In the genomic region with DNA sequence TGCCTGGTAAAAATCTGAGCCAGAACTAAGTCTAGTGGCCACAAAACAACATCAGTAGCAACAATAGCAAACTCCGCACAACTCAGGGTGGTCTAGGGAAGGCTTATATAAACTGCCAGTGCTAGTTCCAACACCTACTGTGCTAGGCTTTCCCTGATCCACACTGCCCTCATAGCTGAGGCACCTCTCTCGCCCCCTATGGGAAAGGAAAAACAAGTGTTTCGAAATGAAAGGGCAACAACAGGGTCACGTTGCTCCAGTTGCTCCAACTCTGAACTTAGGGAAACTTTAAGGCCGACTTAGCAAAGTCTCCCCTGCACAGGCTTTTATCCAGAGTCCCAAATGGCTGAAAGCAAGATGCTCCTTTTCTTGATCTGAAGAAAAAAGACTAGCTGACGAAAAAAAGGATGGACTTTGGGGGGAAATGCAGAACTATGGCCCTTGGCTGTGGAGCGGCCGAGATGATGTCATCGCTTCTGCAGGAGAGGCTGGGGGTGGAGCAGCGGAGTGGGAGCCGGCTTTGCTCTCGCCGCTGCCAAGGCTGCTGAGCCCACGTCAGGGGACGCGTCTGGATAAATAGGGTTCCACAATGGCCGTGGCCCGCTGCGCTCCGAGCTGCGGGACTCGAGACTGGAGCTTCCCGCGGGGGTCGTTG, we compare ENCODE assay signal across 8 mouse cellular contexts. TPM values are rescaled to one million over a fixed set of nuclear protein-coding genes. Genes with fewer than 3 reads are reported as not detected.
DNase-seq lines count a peak whose midpoint lies in the region; ATAC-seq and TF ChIP-seq lines count a peak whose summit lies in the region.

Gene Sfrp4 (plus strand): TSS at position 532 of the 655 bp plus-strand sequence.

- peaks cover 17% of the 10 kb centered on the region for H3K27me3 ChIP-seq in intestine, postnatal 0 days (replicated peaks; ENCODE audit: control insufficient read depth, insufficient read depth, low read length)
- H3K27me3 ChIP-seq in neural tube, embryonic 14.5 days (ENCODE audit: control insufficient read depth, insufficient read depth, low read length): peaks cover 3% of the 10 kb centered on the region; the same call in 1 of the 2 replicates

- WGBS in intestine, postnatal 0 days: 4% methylated on average over 25 of the region's 25 CpGs
- 2% methylated on average over 25 of the region's 25 CpGs for WGBS in neural tube, embryonic 14.5 days

- H3K4me3 ChIP-seq in intestine, postnatal 0 days (ENCODE audit: low read depth, low read length): peak within 1 kb of the TSS; percentile 41
- peak within 1 kb of the TSS; percentile 47 for H3K4me3 ChIP-seq in neural tube, embryonic 14.5 days (ENCODE audit: low read depth, low read length)

- H3K9ac ChIP-seq in intestine, postnatal 0 days (ENCODE audit: low read depth, low read length): 0 out of 2 replicates have a peak within 1 kb of the TSS, but pooled peaks have one; percentile 26
- H3K9ac ChIP-seq in neural tube, embryonic 14.5 days (replicated peaks; ENCODE audit: low read depth, low read length): peak within 1 kb of the TSS; percentile 56

- no peaks in the 10 kb centered on the region for H3K36me3 ChIP-seq in intestine, postnatal 0 days (ENCODE audit: control insufficient read depth, insufficient read depth)
- no peaks in the 10 kb centered on the region for H3K36me3 ChIP-seq in neural tube, embryonic 14.5 days (ENCODE audit: control insufficient read depth, insufficient read depth, low read length)

- H3K9me3 ChIP-seq in intestine, postnatal 0 days (ENCODE audit: control insufficient read depth): no peaks in the 10 kb centered on the region
- H3K9me3 ChIP-seq in neural tube, embryonic 14.5 days (ENCODE audit: control insufficient read depth, low read length): no peaks in the 10 kb centered on the region

- ATAC-seq in intestine, postnatal 0 days: 0 out of 2 replicates have a peak, but pooled peaks have one; percentile 25
- ATAC-seq in neural tube, embryonic 14.5 days (ENCODE audit: low read depth): peak; percentile 50; the same call in 1 of the 2 replicates
- no peak for ATAC-seq in activated CD4-positive, CD25-positive, alpha-beta regulatory T cell, adult 4 months

- peak; percentile 4 to 7 for DNase-seq in spleen, postnatal 36 days (ENCODE audit: low spot score in 2 of 2)
- DNase-seq in spleen, adult 18-20 months: no peak
- peak; percentile 78 for DNase-seq in embryo, embryonic 11 days
- DNase-seq in heart, adult 18-20 months: peak; percentile 51 to 52
- DNase-seq in lung, adult 18-20 months: peak; percentile 26 to 43

- H3K27ac ChIP-seq in intestine, postnatal 0 days (ENCODE audit: low read depth, low read length): no peak within 1 kb of the TSS
- no peak within 1 kb of the TSS for H3K27ac ChIP-seq in neural tube, embryonic 14.5 days (ENCODE audit: low read depth, low read length)

- peak; percentile 63 for TF ChIP-seq CTCF in intestine, postnatal 0 days (IDR thresholded peaks at IDR 0.05; ENCODE audit: low read depth)

- peak within 1 kb of the TSS; percentile 82 for H3K4me2 ChIP-seq in intestine, postnatal 0 days (replicated peaks; ENCODE audit: low read depth)
- H3K4me2 ChIP-seq in neural tube, embryonic 14.5 days (ENCODE audit: low read depth, low read length): peak within 1 kb of the TSS; percentile 90

- peaks cover 13% of the 10 kb centered on the region; the same call in 1 of the 2 replicates for H3K4me1 ChIP-seq in intestine, postnatal 0 days (replicated peaks; ENCODE audit: control insufficient read depth, insufficient read depth, low read length)
- peaks cover 9% of the 10 kb centered on the region; the same call in 1 of the 2 replicates for H3K4me1 ChIP-seq in neural tube, embryonic 14.5 days (ENCODE audit: control insufficient read depth, insufficient read depth, low read length)

RNA-seq across cellular contexts. Expression of gene Sfrp4, which starts in this region (rescaled TPM):
- total RNA-seq in heart, adult 18-20 months (2021): under 1 TPM; 0.15 to 0.33 TPM
- 0.30 and 0.71 TPM in 2 replicates for polyA plus RNA-seq in intestine, postnatal 0 days (2015; fragmentation: Nextera tagmentation; extraction: Ambion mirVana)
- polyA plus RNA-seq in neural tube, embryonic 14.5 days (2014; fragmentation: Nextera tagmentation; extraction: Ambion mirVana): 3.2 and 4.3 TPM in 2 replicates
- not detected for polyA plus RNA-seq in activated CD4-positive, CD25-positive, alpha-beta regulatory T cell, adult 4 months (2017; shearing (Covaris generic))

Comparison
In these comparisons a context has a peak if more than half of its experiments do, and no peak if none do; other contexts are left out.
1. DNase-seq: peak in spleen, postnatal 36 days (2 of 2), embryo, embryonic 11 days (single experiment) and lung, adult 18-20 months (2 of 2); none in spleen, adult 18-20 months (0 of 2).
2. Peak in DNase-seq in heart, adult 18-20 months; RNA of the gene not detected or under 1 TPM.
3. Peak in ATAC-seq, H3K4me3 ChIP-seq, H3K9ac ChIP-seq and H3K4me2 ChIP-seq in intestine, postnatal 0 days; RNA of the gene not detected or under 1 TPM.